Mouse (Mus musculus): ENCODE data around the gene Myo3a.
A peak's percentile ranks its signal among the peaks of the same experiment; 100 is the strongest.

Myo3a gene

GRCm38 (mm10) chr2:22620978-22621827, 393.9 kb downstream of the Myo3a start:
- DNase-seq = no peak

GRCm38 (mm10) chr2:22621828-22622731, 394.8 kb downstream of the Myo3a start, which contains the start of gene Gad2:
Gad2 (plus strand) TSS chr2:22622205.
- DNase-seq = peak; percentile 20

- DNase-seq = peak; percentile 28
Observed at GRCm38 (mm10) chr2:22623111-22624070, 396.1 kb downstream of the Myo3a start.

GRCm38 (mm10) chr2:22624188-22624975, 397.1 kb downstream of the Myo3a start:
- no peak for DNase-seq

GRCm38 (mm10) chr2:22625096-22625960, 398.0 kb downstream of the Myo3a start:
- DNase-seq = no peak

- DNase-seq = no peak
Observed at GRCm38 (mm10) chr2:22627147-22627666, 399.9 kb downstream of the Myo3a start.

GRCm38 (mm10) chr2:22627819-22628432, 400.6 kb downstream of the Myo3a start:
- no peak for DNase-seq

- no peak for DNase-seq
Observed at GRCm38 (mm10) chr2:22634766-22635165, 407.5 kb downstream of the Myo3a start.

GRCm38 (mm10) chr2:22646134-22646533, 418.8 kb downstream of the Myo3a start:
- no peak for DNase-seq

GRCm38 (mm10) chr2:22648394-22648793, 421.1 kb downstream of the Myo3a start:
- no peak for DNase-seq

GRCm38 (mm10) chr2:22651826-22652225, 424.5 kb downstream of the Myo3a start:
- DNase-seq = no peak

GRCm38 (mm10) chr2:22663731-22664130, 436.4 kb downstream of the Myo3a start:
- no peak for DNase-seq
